ENCODE assay signal across 18 mouse cellular contexts in genomic region chrX:133887308-133887707, GRCm38 (mm10). TPM values are rescaled to one million over a fixed set of nuclear protein-coding genes. Genes with fewer than 3 reads are reported as not detected.
"Had no signal": no experiment of that assay in that cellular context is flagged by ENCODE, and none has a peak within 500 bp of the region (broad histone marks: within the 10 kb centered on the region; RNA-seq: fewer than 3 reads in every experiment).

No protein-coding gene starts in this region.

- H3K9me3 ChIP-seq: limb, embryonic 12.5 days; liver, embryonic 13.5 days; lung, embryonic 15.5 days; midbrain, embryonic 12.5 days had no signal

- DNase-seq: kidney, postnatal 10 days; kidney, postnatal 4 days; liver; liver, embryonic 13.5 days; liver, postnatal 0 days; lung, postnatal 14 days; right cerebral cortex, adult 18-20 months; spleen, adult 18-20 months; thymus, postnatal 4 days had no signal

- H3K4me2 ChIP-seq: limb, embryonic 12.5 days; liver, embryonic 13.5 days; lung, embryonic 15.5 days; midbrain, embryonic 12.5 days had no signal

- H3K36me3 ChIP-seq: liver, embryonic 13.5 days had no signal

- ATAC-seq: liver, postnatal 0 days; midbrain, embryonic 16.5 days had no signal

- H3K27ac ChIP-seq: layer of hippocampus, adult 2 months; limb, embryonic 12.5 days; liver, embryonic 13.5 days; lung, embryonic 15.5 days; macrophage; midbrain, embryonic 12.5 days had no signal

- H3K9ac ChIP-seq: limb, embryonic 12.5 days; liver, embryonic 13.5 days; liver, postnatal 0 days; lung, embryonic 15.5 days; midbrain, embryonic 12.5 days had no signal

- H3K4me1 ChIP-seq: limb, embryonic 12.5 days; liver, embryonic 13.5 days; lung, embryonic 15.5 days; midbrain, embryonic 12.5 days had no signal

- H3K4me3 ChIP-seq: layer of hippocampus, adult 2 months; limb, embryonic 12.5 days; liver, embryonic 13.5 days; lung, embryonic 15.5 days; midbrain, embryonic 12.5 days had no signal

- H3K27me3 ChIP-seq: limb, embryonic 12.5 days; liver, embryonic 13.5 days; lung, embryonic 15.5 days; midbrain, embryonic 12.5 days had no signal

RNA-seq across cellular contexts. Expression of gene Tspan6, which starts 10.9 kb away (rescaled TPM):
- polyA plus RNA-seq: macrophage had no signal

RNA-seq across cellular contexts. Expression of gene Srpx2, which starts 20.9 kb away (rescaled TPM):
- total RNA-seq: megakaryocyte-erythroid progenitor cell, adult 5-6 weeks had no signal
- polyA plus RNA-seq: macrophage had no signal

RNA-seq across cellular contexts. Expression of gene Tnmd, which starts 36.5 kb away (rescaled TPM):
- total RNA-seq: layer of hippocampus, adult 2 months; layer of hippocampus, postnatal 10 days; megakaryocyte-erythroid progenitor cell, adult 5-6 weeks had no signal
- polyA plus RNA-seq: kidney, embryonic 14.5 days; macrophage; midbrain, embryonic 16.5 days had no signal
